Mouse (Mus musculus) natural killer cell, adult 2 months (primary cell): ENCODE data around the gene Rapgef6.
A peak's percentile ranks its signal among the peaks of the same experiment; 100 is the strongest.

Source experiments
- DNase-seq, 2 experiments: peaks; one replicate each; pipeline ENCODE4 v3.0.0; 2022; ENCODE audit warnings: low spot score in 2 of 2

Rapgef6 gene

DNA sequence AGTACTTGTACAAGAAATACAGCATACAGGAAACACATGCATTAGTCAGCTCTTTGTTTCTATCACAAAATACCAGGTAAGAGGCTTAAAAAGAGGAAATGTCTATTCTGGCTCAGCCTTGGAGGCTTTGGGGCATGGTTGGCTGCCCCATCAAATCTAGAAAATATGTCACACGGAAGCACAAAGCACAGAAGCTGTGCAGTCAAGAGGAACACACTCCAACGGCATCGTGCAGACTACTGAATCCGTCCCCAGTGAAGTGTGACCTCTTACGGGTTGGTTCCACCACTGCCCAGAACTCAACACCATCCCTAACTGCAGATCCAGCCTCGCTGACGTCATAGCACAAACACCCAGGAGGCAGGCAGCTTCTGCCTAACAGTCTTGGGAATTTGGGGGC lies 210.9 kb downstream of the Rapgef6 start:
- DNase-seq = peak in 1 of 2 experiments; percentile 55

DNA sequence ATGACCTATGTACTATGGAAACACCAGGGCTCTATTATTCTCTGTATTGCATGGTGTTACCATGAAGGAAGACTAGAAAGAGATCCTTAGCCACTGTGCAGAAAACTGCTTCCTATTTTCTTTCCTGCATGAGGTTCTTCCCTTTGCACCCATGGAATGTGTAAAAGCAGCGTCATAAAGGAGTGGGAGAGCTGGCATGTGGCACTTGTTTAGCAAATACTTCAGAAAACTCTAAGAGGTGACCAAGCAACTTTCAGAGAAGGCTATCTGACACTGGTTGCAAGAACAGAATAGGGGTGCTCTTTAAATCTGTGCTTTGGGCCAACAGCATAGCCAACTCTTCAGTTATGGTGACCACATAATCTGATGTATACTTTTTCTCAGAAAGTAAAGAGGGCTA lies 212.5 kb downstream of the Rapgef6 start:
- DNase-seq = no peak

DNA sequence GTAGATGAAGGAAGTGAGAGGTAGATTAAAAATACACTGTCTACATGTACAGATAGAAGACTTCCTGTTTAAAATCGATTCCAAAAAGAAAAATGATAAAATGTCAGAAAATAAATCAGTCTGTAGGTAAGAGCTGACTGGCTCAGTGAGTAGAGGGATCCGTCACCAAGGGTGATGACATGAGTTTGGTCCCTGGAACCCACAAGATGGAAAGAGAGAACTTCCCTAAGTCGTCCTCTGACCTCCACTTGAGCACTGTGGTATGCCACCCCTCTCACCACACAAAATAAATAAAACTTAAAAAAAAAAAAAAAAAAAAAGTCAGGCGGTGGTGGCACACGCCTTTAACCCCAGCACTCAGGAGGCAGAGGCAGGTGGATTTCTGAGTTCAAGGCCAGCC lies 214.3 kb downstream of the Rapgef6 start:
- no peak for DNase-seq

DNA sequence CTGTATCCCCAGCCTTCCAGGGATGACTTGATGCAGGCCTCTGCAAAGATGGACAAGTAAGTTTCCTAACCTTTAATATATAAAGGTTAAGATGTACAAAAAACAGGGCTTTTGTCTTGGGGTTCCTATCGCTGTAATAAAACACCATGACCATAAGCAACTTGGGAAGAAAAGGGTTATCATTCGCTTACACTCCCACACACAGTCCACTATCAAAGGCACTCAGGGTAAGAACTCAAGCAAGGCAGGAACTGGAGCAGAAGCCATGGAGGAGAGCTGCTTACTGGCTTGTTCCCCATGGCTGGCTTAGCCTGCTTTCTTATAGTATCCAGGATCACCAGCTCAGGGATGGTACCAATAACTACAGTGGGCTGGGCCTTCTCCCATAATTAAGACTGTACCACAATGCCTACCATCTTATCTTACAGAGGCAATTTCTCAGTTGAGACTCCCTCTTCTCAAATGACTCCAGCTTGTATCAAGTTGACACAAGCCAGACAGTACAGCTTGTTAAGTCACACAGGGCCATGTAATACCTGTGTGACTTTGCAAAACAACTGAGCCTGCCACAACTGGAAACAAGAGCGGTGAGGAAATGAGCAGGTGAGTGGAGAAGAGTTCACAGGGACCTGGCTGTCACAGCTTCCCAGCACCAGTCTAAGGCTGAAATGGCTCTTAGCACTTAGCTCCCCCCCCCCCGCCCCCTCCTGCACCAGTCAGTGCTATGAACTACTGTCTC lies 216.5 kb downstream of the Rapgef6 start:
- DNase-seq = no peak

DNA sequence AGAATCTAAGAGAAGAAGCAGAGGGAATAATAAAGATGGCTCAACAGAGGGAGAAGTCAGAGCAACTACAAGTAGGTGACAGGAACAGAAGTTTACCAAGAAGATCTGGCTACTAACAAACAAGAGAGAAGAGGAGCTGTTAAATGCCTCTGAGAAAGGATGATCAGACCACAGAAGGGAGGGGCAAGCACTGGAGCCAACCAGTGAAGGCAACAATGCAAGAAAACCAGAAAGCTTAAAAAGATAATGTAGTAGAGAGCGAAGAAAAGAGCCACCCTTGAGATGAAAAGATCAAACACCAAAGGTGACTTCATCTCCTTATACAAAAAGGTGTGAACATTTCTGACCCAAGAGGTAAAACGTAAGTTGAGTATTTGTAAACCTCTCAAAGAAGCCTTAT lies 218.7 kb downstream of the Rapgef6 start:
- no peak for DNase-seq

DNA sequence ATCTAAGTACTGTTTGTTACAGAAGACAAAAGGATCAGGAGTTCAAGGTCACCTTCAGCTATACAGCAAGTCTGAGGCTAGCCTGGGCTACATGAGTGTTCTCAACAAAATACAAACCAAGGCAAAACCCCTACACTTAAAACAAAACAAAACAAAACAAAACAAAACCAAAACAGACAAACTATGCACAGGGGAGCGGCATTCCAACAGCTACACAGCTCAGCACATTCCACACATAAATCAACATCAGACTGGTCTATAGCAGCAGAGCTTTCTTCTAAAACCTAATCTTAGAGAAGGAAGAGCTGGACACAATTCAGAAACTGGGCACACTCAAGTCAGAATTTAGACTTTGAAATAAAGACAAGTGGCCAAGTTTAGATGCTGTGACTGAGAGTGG lies 221.6 kb downstream of the Rapgef6 start:
- DNase-seq = no peak
